Mouse (Mus musculus): ENCODE measurements around the gene Trip4.

- TF ChIP-seq CTCF (IDR thresholded peaks at IDR 0.05; ENCODE audit: control insufficient read depth, insufficient read depth, low read length) (no peak), POLR2A (IDR thresholded peaks at IDR 0.05; ENCODE audit: borderline replicate concordance, control insufficient read depth, low read depth, low read length) (peak; percentile 38; the same call in 1 of the 2 replicates)
These were observed 18.4 kb downstream of the Trip4 start, which contains the start of gene Pclaf for GRCm38 (mm10) chr9:65890143-65890628.
